Mouse (Mus musculus): ENCODE results near the gene Pdss2. TPM values are rescaled to one million over a fixed set of nuclear protein-coding genes. Genes with fewer than 3 reads are reported as not detected.
A peak's percentile ranks its signal among the peaks of the same experiment; 100 is the strongest.

The Pdss2 gene
- 10.3 and 12.2 TPM in 2 replicates for total RNA-seq (2014; rRNA removed)
- polyA plus RNA-seq (2012; rRNA removed), result 10.2 and 12.2 TPM in 2 replicates

DNA sequence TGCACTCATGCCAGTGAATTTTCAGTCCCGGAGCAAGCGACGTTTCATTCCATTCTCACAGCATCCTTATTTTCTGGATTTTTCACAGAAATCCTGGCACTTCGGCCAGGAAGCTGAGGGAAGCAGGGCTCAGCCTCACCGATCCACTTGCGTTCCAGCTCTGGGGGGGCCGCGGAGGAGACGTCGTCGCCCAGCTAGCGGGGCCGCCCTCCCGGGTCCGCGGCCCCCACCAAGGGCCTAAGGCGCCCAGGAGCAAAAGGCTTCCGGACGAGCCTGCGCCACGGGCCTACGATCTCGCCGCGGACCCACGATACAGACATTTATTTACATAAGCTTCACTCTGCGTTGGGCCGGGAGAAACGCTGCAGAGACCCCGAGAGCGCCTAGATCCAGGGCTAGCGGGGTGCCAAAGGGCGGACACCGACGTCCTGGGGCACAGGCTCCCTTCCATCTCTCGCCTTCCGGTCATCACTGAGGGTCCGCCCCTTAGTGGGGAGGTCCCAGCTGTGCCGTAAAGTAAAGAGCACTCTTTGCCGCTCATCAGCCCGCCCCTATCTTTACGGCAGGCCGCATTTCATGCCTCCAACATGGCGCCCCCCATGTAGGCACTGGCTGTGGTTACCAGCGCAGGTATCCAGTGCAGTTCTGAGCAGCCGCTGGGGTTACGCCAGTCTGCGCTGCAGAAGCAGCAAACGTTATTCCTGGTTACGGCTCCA, at the start of gene Pdss2:
Gene Pdss2 (plus strand): TSS at position 577 of the 716 bp plus-strand sequence.
- peak; percentile 91 for DNase-seq (ENCODE audit: extremely low read depth, low read depth, low spot score)
- Histone ChIP-seq H3K4me1 (ENCODE audit: control insufficient read depth, insufficient read depth, low read length) (peaks cover 6% of the 10 kb centered on the region), H3K4me3 (ENCODE audit: insufficient read depth, low read depth, low read length) (peak within 1 kb of the TSS; percentile 97), H3K36me3 (ENCODE audit: control insufficient read depth, insufficient read depth, low read length) (no peaks in the 10 kb centered on the region), H3K27me3 (ENCODE audit: control insufficient read depth, insufficient read depth, low read length) (no peaks in the 10 kb centered on the region), H3K79me2 (ENCODE audit: control insufficient read depth, insufficient read depth, low read length) (peaks cover 3% of the 10 kb centered on the region; the same call in 1 of the 2 replicates), H3K9ac (ENCODE audit: low read depth, low read length) (peak within 1 kb of the TSS; percentile 94), H3K27ac (replicated peaks; ENCODE audit: insufficient read depth, low read depth, low read length) (peak within 1 kb of the TSS; percentile 94)
- WGBS, result under 1% methylated on average over 50 of the region's 50 CpGs
- TF ChIP-seq POLR2A (IDR thresholded peaks at IDR 0.05; ENCODE audit: extremely low read depth, insufficient read depth, low read length) (peak; percentile 92), CTCF (IDR thresholded peaks at IDR 0.05; ENCODE audit: low read depth, low read length) (no peak)

DNA sequence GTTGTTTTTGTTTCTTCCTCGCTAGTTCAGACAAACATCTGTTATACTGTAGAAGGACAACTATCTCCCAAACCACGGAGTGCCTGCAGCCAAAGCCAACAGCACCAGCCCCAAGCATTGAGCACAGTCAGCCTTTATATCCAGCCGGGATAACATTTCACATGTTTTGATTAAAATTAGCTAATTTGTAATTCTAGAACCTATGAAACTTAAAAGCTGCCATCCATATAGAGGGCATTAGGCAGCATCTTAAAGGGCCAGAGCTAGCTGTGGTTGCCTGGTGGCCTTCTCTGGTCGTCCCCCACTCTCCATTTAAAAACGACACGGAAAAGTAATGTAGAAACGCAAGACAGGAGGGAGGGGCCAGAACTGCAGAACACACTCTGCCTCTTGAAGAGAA, 49.2 kb upstream of the Pdss2 start:
- H3K79me2 ChIP-seq (ENCODE audit: control insufficient read depth, insufficient read depth, low read length), result no peaks in the 10 kb centered on the region
- DNase-seq (ENCODE audit: extremely low read depth, low read depth, low spot score), result no peak
- H3K27ac ChIP-seq (replicated peaks; ENCODE audit: insufficient read depth, low read depth, low read length), result no peak overlapping the region
- no peak overlapping the region for H3K9ac ChIP-seq (ENCODE audit: low read depth, low read length)
- TF ChIP-seq POLR2A (IDR thresholded peaks at IDR 0.05; ENCODE audit: extremely low read depth, insufficient read depth, low read length), result no peak
- TF ChIP-seq CTCF (IDR thresholded peaks at IDR 0.05; ENCODE audit: low read depth, low read length), result no peak
- no peaks in the 10 kb centered on the region for H3K36me3 ChIP-seq (ENCODE audit: control insufficient read depth, insufficient read depth, low read length)
- no peak overlapping the region for H3K4me3 ChIP-seq (ENCODE audit: insufficient read depth, low read depth, low read length)
- 12% methylated on average over 7 of the region's 7 CpGs for WGBS
- H3K4me1 ChIP-seq (ENCODE audit: control insufficient read depth, insufficient read depth, low read length), result peaks cover 4% of the 10 kb centered on the region
- peaks cover 14% of the 10 kb centered on the region for H3K27me3 ChIP-seq (ENCODE audit: control insufficient read depth, insufficient read depth, low read length)

DNA sequence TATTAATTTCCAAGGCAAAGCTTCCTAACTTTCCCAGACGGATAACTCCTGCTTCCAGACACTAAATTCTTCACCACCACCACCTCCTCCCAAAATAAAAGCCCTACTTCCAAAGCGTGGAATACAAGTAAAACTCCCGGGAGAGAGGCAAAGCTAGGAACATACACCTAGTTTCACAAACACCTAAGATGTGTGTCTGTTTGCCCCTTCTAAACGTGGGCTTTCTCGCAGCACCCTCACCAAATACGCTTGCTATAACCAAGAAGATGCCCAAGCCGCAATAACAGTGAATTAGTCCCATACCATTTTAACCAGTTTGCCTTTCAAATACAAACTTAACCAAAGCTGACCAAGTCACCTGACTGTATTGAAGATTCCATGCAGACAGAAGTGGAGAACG, 48.7 kb upstream of the Pdss2 start:
- Histone ChIP-seq H3K27ac (replicated peaks; ENCODE audit: insufficient read depth, low read depth, low read length) (no peak overlapping the region), H3K4me3 (ENCODE audit: insufficient read depth, low read depth, low read length) (no peak overlapping the region), H3K9ac (ENCODE audit: low read depth, low read length) (no peak overlapping the region), H3K36me3 (ENCODE audit: control insufficient read depth, insufficient read depth, low read length) (no peaks in the 10 kb centered on the region), H3K79me2 (ENCODE audit: control insufficient read depth, insufficient read depth, low read length) (no peaks in the 10 kb centered on the region), H3K4me1 (ENCODE audit: control insufficient read depth, insufficient read depth, low read length) (peaks cover 4% of the 10 kb centered on the region), H3K27me3 (ENCODE audit: control insufficient read depth, insufficient read depth, low read length) (peaks cover 14% of the 10 kb centered on the region)
- no peak for DNase-seq (ENCODE audit: extremely low read depth, low read depth, low spot score)
- TF ChIP-seq CTCF (IDR thresholded peaks at IDR 0.05; ENCODE audit: low read depth, low read length), result no peak
- WGBS, result 15% methylated on average over 8 of the region's 8 CpGs

DNA sequence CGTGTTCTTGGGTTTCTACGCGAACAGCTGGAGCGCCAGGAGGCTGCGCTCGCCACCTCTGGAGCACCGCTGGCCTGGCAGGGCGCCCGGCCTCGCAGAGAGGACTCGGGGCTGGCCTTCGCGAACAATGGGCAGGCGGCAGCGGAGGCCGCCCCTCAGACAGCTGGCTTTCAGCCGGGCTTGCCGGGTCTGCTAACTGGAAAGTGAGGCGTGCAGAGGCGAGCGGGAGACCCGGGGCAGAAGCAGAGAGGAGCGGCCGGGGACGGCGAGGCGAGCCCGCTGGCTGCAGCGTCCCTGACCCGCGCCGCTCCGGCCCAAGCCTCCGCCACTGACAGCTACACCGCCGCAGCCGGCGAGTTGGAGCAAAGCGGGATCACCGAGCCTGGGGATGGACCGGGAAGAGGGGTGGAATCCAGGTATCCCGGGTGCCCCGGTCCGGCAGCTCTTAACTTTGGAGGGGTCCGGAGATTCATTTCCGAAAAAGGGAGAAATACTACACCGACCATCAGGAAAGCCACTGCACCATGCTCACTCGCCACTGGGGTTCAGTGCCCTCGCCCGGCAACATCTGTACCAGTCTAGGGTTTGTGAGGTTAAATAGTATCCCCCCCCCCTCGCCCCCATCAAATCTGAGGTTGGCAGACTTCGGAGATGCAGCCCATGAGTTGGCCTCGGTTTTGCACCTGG, 48.0 kb upstream of the Pdss2 start:
- Histone ChIP-seq H3K27me3 (ENCODE audit: control insufficient read depth, insufficient read depth, low read length) (peaks cover 14% of the 10 kb centered on the region), H3K9ac (ENCODE audit: low read depth, low read length) (peak overlapping the region; percentile 6; the same call in 1 of the 2 replicates), H3K79me2 (ENCODE audit: control insufficient read depth, insufficient read depth, low read length) (no peaks in the 10 kb centered on the region), H3K27ac (replicated peaks; ENCODE audit: insufficient read depth, low read depth, low read length) (no peak overlapping the region), H3K36me3 (ENCODE audit: control insufficient read depth, insufficient read depth, low read length) (no peaks in the 10 kb centered on the region), H3K4me3 (ENCODE audit: insufficient read depth, low read depth, low read length) (peak overlapping the region; percentile 56), H3K4me1 (ENCODE audit: control insufficient read depth, insufficient read depth, low read length) (peaks cover 4% of the 10 kb centered on the region)
- peak; percentile 11 for DNase-seq (ENCODE audit: extremely low read depth, low read depth, low spot score)
- under 1% methylated on average over 52 of the region's 53 CpGs for WGBS
- TF ChIP-seq CTCF (IDR thresholded peaks at IDR 0.05; ENCODE audit: low read depth, low read length) (no peak), POLR2A (IDR thresholded peaks at IDR 0.05; ENCODE audit: extremely low read depth, insufficient read depth, low read length) (no peak)

DNA sequence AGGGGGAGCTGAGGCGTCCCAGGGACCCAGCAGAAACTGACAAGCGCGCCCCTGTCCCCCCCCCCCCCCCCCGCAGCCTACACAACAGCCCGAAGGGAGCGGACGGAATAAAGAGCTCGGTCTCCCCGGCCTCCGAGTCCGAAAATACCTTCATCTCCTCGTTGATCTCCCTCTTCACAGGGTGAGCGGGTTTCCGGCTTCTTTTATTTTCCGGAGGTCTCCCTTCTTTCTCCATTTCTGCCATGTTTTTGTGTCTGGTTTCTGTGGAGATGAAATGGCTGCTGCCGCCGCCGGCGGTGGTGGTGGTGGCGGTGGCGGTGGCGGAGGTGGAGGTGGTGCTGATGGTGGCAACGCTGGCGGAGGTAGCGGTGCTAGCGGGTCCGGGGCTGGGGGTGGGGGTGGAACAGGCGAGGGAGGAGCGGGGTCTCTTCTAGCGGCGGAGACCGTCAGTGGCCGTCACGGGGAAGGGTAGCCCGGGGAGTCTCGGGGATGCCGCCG, 47.4 kb upstream of the Pdss2 start:
- under 1% methylated on average over 37 of the region's 38 CpGs for WGBS
- Histone ChIP-seq H3K36me3 (ENCODE audit: control insufficient read depth, insufficient read depth, low read length) (no peaks in the 10 kb centered on the region), H3K79me2 (ENCODE audit: control insufficient read depth, insufficient read depth, low read length) (no peaks in the 10 kb centered on the region), H3K4me3 (ENCODE audit: insufficient read depth, low read depth, low read length) (peak overlapping the region; percentile 56; the same call in 1 of the 2 replicates), H3K27me3 (ENCODE audit: control insufficient read depth, insufficient read depth, low read length) (peaks cover 14% of the 10 kb centered on the region), H3K27ac (replicated peaks; ENCODE audit: insufficient read depth, low read depth, low read length) (no peak overlapping the region), H3K9ac (ENCODE audit: low read depth, low read length) (peak overlapping the region; percentile 35; the same call in 1 of the 2 replicates), H3K4me1 (ENCODE audit: control insufficient read depth, insufficient read depth, low read length) (peaks cover 4% of the 10 kb centered on the region)
- no peak for DNase-seq (ENCODE audit: extremely low read depth, low read depth, low spot score)
- TF ChIP-seq POLR2A (IDR thresholded peaks at IDR 0.05; ENCODE audit: extremely low read depth, insufficient read depth, low read length) (no peak), CTCF (IDR thresholded peaks at IDR 0.05; ENCODE audit: low read depth, low read length) (no peak)

Data from liver, adult 2 months (tissue).